Mouse (Mus musculus) CH12.LX (cell line): ENCODE data around the gene Ccl26. TPM values are rescaled to one million over a fixed set of nuclear protein-coding genes. Genes with fewer than 3 reads are reported as not detected.

Experiments
- DNase-seq: peaks from one replicate; pipeline ENCODE4 v3.0.0-alpha.2; 2013; ENCODE audit errors: extremely low read depth
- H3K27ac ChIP-seq: 2 replicates; pipeline ENCODE4 v1.5.1; 2012; ENCODE audit warnings: low read depth, mild to moderate bottlenecking, control low read depth, moderate library complexity; ENCODE audit not compliant: insufficient read depth
- H3K27me3 ChIP-seq: replicated peaks from 2 replicates; pipeline ENCODE3; 2012; ENCODE audit warnings: inconsistent platforms
- H3K36me3 ChIP-seq, 2 experiments: replicated peaks in 1 of 2; 2 replicates each; pipeline versions ENCODE3 to v1.6.1; 2012; ENCODE audit warnings: inconsistent platforms in 1 of 2, low read length in 1 of 2, mild to moderate bottlenecking in 1 of 2, mixed read lengths in 1 of 2, moderate library complexity in 1 of 2; ENCODE audit not compliant: control insufficient read depth in 1 of 2, insufficient read depth in 1 of 2
- H3K4me1 ChIP-seq, 2 experiments: 2 replicates each; pipeline ENCODE4 v1.6.1; 2012; ENCODE audit warnings: inconsistent platforms in 1 of 2, moderate library complexity in 1 of 2; ENCODE audit not compliant: insufficient read depth in 2 of 2, control insufficient read depth in 1 of 2
- H3K4me2 ChIP-seq: 2 replicates; pipeline ENCODE4 v1.6.1; 2012; ENCODE audit warnings: low read depth, mild to moderate bottlenecking, control low read depth; ENCODE audit not compliant: poor library complexity, insufficient read depth, severe bottlenecking
- H3K4me3 ChIP-seq, 3 experiments: fragments of 150-350 bp in 1 of 3; sonication (generic) in 1 of 3; replicated peaks in 1 of 3; 2 replicates each; pipeline versions ENCODE3 to v1.5.1; 2011 to 2012; ENCODE audit warnings: low read depth in 2 of 3, low read length in 2 of 3, mild to moderate bottlenecking in 2 of 3, moderate library complexity in 2 of 3, control low read depth in 1 of 3, improper control_type of control experiment in 1 of 3, inconsistent platforms in 1 of 3, mixed read lengths in 1 of 3; ENCODE audit not compliant: poor library complexity in 1 of 3
- H3K79me2 ChIP-seq: replicated peaks from 2 replicates; pipeline ENCODE4 v1.6.1; 2012; ENCODE audit warnings: mild to moderate bottlenecking, moderate library complexity; ENCODE audit not compliant: control insufficient read depth, poor library complexity, insufficient read depth, severe bottlenecking; ENCODE audit errors: extremely low read depth
- H3K9ac ChIP-seq: 2 replicates; pipeline ENCODE4 v1.6.1; 2012; ENCODE audit warnings: low read depth, mild to moderate bottlenecking, control low read depth, moderate library complexity; ENCODE audit not compliant: insufficient read depth
- H3K9me3 ChIP-seq: replicated peaks from 2 replicates; pipeline ENCODE3; 2012; ENCODE audit warnings: low read length, inconsistent platforms, mixed read lengths
- E2F4 ChIP-seq: IDR thresholded peaks from 2 replicates; pipeline ENCODE4 v1.6.1; 2011; ENCODE audit warnings: low read depth, low read length, improper control_type of control experiment; ENCODE audit not compliant: insufficient replicate concordance
- ELF1 ChIP-seq: IDR thresholded peaks from 2 replicates; pipeline ENCODE4 v1.6.1; 2014; ENCODE audit warnings: low read depth, mild to moderate bottlenecking, inconsistent platforms, low read length, improper control_type of control experiment
- EP300 ChIP-seq: IDR thresholded peaks from 2 replicates; pipeline ENCODE4 v1.6.1; 2011; ENCODE audit warnings: low read length, improper control_type of control experiment
- ETS1 ChIP-seq: conservative IDR thresholded peaks from 2 replicates; pipeline ENCODE4 v1.6.1; 2012; ENCODE audit warnings: low read depth, mild to moderate bottlenecking, inconsistent platforms, low read length, improper control_type of control experiment, moderate library complexity
- HCFC1 ChIP-seq: IDR thresholded peaks from 2 replicates; pipeline ENCODE4 v1.6.1; 2012; ENCODE audit warnings: low read depth, mild to moderate bottlenecking, inconsistent platforms, low read length, improper control_type of control experiment
- JUND ChIP-seq: conservative IDR thresholded peaks from 2 replicates; pipeline ENCODE4 v1.6.1; 2011; ENCODE audit warnings: low read depth, low read length, improper control_type of control experiment
- KAT2A ChIP-seq: IDR thresholded peaks from 2 replicates; pipeline ENCODE4 v1.6.1; 2012; ENCODE audit warnings: low read length, improper control_type of control experiment, inconsistent platforms; ENCODE audit not compliant: insufficient replicate concordance
- MAX ChIP-seq: IDR thresholded peaks from 2 replicates; pipeline ENCODE4 v1.6.1; 2011; ENCODE audit warnings: low read length, improper control_type of control experiment
- MAZ ChIP-seq: IDR thresholded peaks from 2 replicates; pipeline ENCODE4 v1.6.1; 2012; ENCODE audit warnings: low read depth, mild to moderate bottlenecking, inconsistent platforms, low read length, improper control_type of control experiment, moderate library complexity
- POLR2A ChIP-seq: IDR thresholded peaks from 2 replicates; pipeline ENCODE4 v1.6.1; 2011; ENCODE audit warnings: low read depth, mild to moderate bottlenecking, improper control_type of control experiment, low read length
- SIN3A ChIP-seq: IDR thresholded peaks from 2 replicates; pipeline ENCODE4 v1.6.1; 2012; ENCODE audit warnings: low read length, improper control_type of control experiment, inconsistent platforms
- SMC3 ChIP-seq: IDR thresholded peaks from 2 replicates; pipeline ENCODE4 v1.6.1; 2011; ENCODE audit warnings: low read depth, low read length, improper control_type of control experiment
- UBTF ChIP-seq: IDR thresholded peaks from 2 replicates; pipeline ENCODE4 v1.6.1; 2012; ENCODE audit warnings: low read depth, mild to moderate bottlenecking, inconsistent platforms, low read length, improper control_type of control experiment, moderate library complexity
- USF2 ChIP-seq: conservative IDR thresholded peaks from 2 replicates; pipeline ENCODE4 v1.6.1; 2011; ENCODE audit warnings: low read depth, low read length, improper control_type of control experiment
- ZKSCAN1 ChIP-seq: IDR thresholded peaks from 2 replicates; pipeline ENCODE4 v1.6.1; 2012; ENCODE audit warnings: low read depth, inconsistent platforms, low read length, improper control_type of control experiment, borderline replicate concordance
- ZMIZ1 ChIP-seq: IDR thresholded peaks from 2 replicates; pipeline ENCODE4 v1.6.1; 2012; ENCODE audit warnings: low read depth, mild to moderate bottlenecking, inconsistent platforms, low read length, improper control_type of control experiment
- ZNF384 ChIP-seq: IDR thresholded peaks from 2 replicates; pipeline ENCODE4 v1.6.1; 2012; ENCODE audit warnings: low read depth, low read length, improper control_type of control experiment, inconsistent platforms
- dilution Hi-C: fragments of 300-500 bp; cut with MboI; formaldehyde crosslinking; loops from 2 replicates; pipeline ENCODE4 v1.14.3; 2020; ENCODE audit warnings: low sequenced_read_pairs; ENCODE audit not compliant: extremely low pct_unique_long_range_greater_than_20kb, extremely low pct_ligation_motif_present
- in situ Hi-C: fragments of 300-500 bp; cut with MboI; formaldehyde crosslinking; loops from 3 replicates; pipeline ENCODE4 v1.14.3; 2019; ENCODE audit warnings: low sequenced_read_pairs, low pct_ligation_motif_present, low pct_unique_long_range_greater_than_20kb, mixed read lengths
- polyA plus RNA-seq: library from polyadenylated mRNA; unstranded; fragments of >175 nt; gene quantifications from 2 replicates; pipeline ENCODE4 v1.2.1, GENCODE M21; 2012; ENCODE audit warnings: low read depth; ENCODE audit not compliant: insufficient read length
- total RNA-seq, 2 experiments: library from RNA; depleted of rRNA; stranded (reverse); fragments of 300-350 nt in 1 of 2; fragments of >200 nt in 1 of 2; gene quantifications; 2 replicates each; pipeline ENCODE4 v1.2.3; 2012 to 2014

Gene Ccl26
- total and polyA plus RNA-seq, 3 experiments, result not detected

- TF ChIP-seq SMC3 (no peak), ZNF384 (no peak), ZKSCAN1 (no peak), ETS1 (no peak), HCFC1 (no peak), ELF1 (no peak), SIN3A (no peak), POLR2A (no peak), EP300 (no peak)
- Histone ChIP-seq H3K36me3 (no peaks in the 10 kb centered on the region), H3K9me3 (peaks cover 16% of the 10 kb centered on the region), H3K4me3 (no peak overlapping the region), H3K79me2 (no peaks in the 10 kb centered on the region), H3K27me3 (no peaks in the 10 kb centered on the region), H3K9ac (no peak overlapping the region), H3K4me1 (no peaks in the 10 kb centered on the region), H3K27ac (no peak overlapping the region), H3K4me2 (no peak overlapping the region)
- no peak for DNase-seq
- in situ Hi-C loops (no loop called here), dilution Hi-C loops (no loop called here)
Measured at GRCm38 (mm10) chr5:135589996-135590784, 26.8 kb upstream of the Ccl26 start.

- peaks cover 16% of the 10 kb centered on the region for H3K9me3 ChIP-seq
- no peaks in the 10 kb centered on the region for H3K36me3 ChIP-seq
- TF ChIP-seq SMC3 (no peak), KAT2A (no peak), JUND (no peak), MAZ (no peak), MAX (no peak), HCFC1 (no peak), USF2 (no peak), E2F4 (no peak), ZNF384 (no peak), EP300 (no peak), UBTF (no peak), ZMIZ1 (no peak), POLR2A (no peak), ZKSCAN1 (no peak)
- in situ Hi-C loops (no loop called here), dilution Hi-C loops (no loop called here)
- H3K4me3 ChIP-seq, result no peak overlapping the region
- H3K79me2 ChIP-seq, result no peaks in the 10 kb centered on the region
- no peak overlapping the region for H3K9ac ChIP-seq
- H3K27me3 ChIP-seq, result no peaks in the 10 kb centered on the region
- H3K4me1 ChIP-seq, result no peaks in the 10 kb centered on the region
- DNase-seq, result no peak
- no peak overlapping the region for H3K4me2 ChIP-seq
- H3K27ac ChIP-seq, result no peak overlapping the region
Measured at GRCm38 (mm10) chr5:135587764-135588163, 24.4 kb upstream of the Ccl26 start.
